Mouse (Mus musculus): Measurements from ENCODE around the gene Xcl1.

GRCm38 (mm10) chr1:164975276-164975675, 39.9 kb upstream of the Xcl1 start:
- TF ChIP-seq CTCF (IDR thresholded peaks at IDR 0.05; ENCODE audit: control insufficient read depth, insufficient read depth, insufficient read length) (no peak), USF1 (IDR thresholded peaks at IDR 0.05; ENCODE audit: low read depth) (no peak), MAX (IDR thresholded peaks at IDR 0.05) (no peak), FOSL1 (IDR thresholded peaks at IDR 0.05; ENCODE audit: insufficient read depth, low read length, poor library complexity, severe bottlenecking) (no peak), MYOD1 (IDR thresholded peaks at IDR 0.05; ENCODE audit: control insufficient read depth, insufficient read length, low read depth) (no peak), MYOG (IDR thresholded peaks at IDR 0.05; ENCODE audit: control insufficient read depth, extremely low read depth, insufficient read length) (no peak)
